11 mouse cellular contexts compared by ENCODE assay signal in genomic region chr5:75164688-75165087, GRCm38 (mm10). TPM values are rescaled to one million over a fixed set of nuclear protein-coding genes. Genes with fewer than 3 reads are reported as not detected.
A peak's percentile ranks its signal among the peaks of the same experiment; 100 is the strongest.
DNase-seq lines count a peak whose midpoint lies in the region; ATAC-seq and TF ChIP-seq lines count a peak whose summit lies in the region.
"Had no signal": no experiment of that assay in that cellular context is flagged by ENCODE, and none has a peak within 500 bp of the region (broad histone marks: within the 10 kb centered on the region; RNA-seq: fewer than 3 reads in every experiment).

No protein-coding gene starts in this region.

- H3K9me3 ChIP-seq in intestine, postnatal 0 days (ENCODE audit: control insufficient read depth), result no peaks in the 10 kb centered on the region
- H3K9me3 ChIP-seq in intestine, embryonic 16.5 days (ENCODE audit: control insufficient read depth, low read length), result no peaks in the 10 kb centered on the region
- H3K9me3 ChIP-seq: heart, embryonic 12.5 days had no signal

- no peak overlapping the region for H3K9ac ChIP-seq in intestine, postnatal 0 days (ENCODE audit: low read depth, low read length)
- no peak overlapping the region for H3K9ac ChIP-seq in intestine, embryonic 16.5 days (ENCODE audit: low read depth, low read length)
- H3K9ac ChIP-seq: heart, embryonic 12.5 days had no signal

- 81% methylated on average over 4 of the region's 4 CpGs for WGBS in intestine, postnatal 0 days
- 75% methylated on average over 4 of the region's 4 CpGs for WGBS in intestine, embryonic 16.5 days

- TF ChIP-seq POLR2A in cortical plate, adult 2 months (IDR thresholded peaks at IDR 0.05; ENCODE audit: extremely low read depth, insufficient read depth, low read length), result no peak

- ATAC-seq in intestine, postnatal 0 days, result no peak
- no peak for ATAC-seq in intestine, embryonic 16.5 days

- no peak overlapping the region for H3K4me2 ChIP-seq in intestine, postnatal 0 days (replicated peaks; ENCODE audit: low read depth)
- no peak overlapping the region for H3K4me2 ChIP-seq in intestine, embryonic 16.5 days (ENCODE audit: low read depth, low read length)
- H3K4me2 ChIP-seq: heart, embryonic 12.5 days had no signal

- H3K36me3 ChIP-seq in intestine, postnatal 0 days (ENCODE audit: control insufficient read depth, insufficient read depth), result no peaks in the 10 kb centered on the region
- no peaks in the 10 kb centered on the region for H3K36me3 ChIP-seq in intestine, embryonic 16.5 days (ENCODE audit: control insufficient read depth, insufficient read depth, low read length)

- peak; percentile 46 for DNase-seq in lung, postnatal 10 days
- no peak for DNase-seq in lung, adult 18-20 months
- peak; percentile 45 for DNase-seq in retina, postnatal 1 day
- no peak for DNase-seq in natural killer cell, adult 2 months (ENCODE audit: low spot score in 2 of 2)
- no peak for DNase-seq in ovary, postnatal 10 days (ENCODE audit: low spot score)
- DNase-seq: adrenal gland, postnatal 36 days; cerebellum, adult 9-10 months had no signal

- H3K4me3 ChIP-seq in intestine, postnatal 0 days (ENCODE audit: low read depth, low read length), result no peak overlapping the region
- no peak overlapping the region for H3K4me3 ChIP-seq in intestine, embryonic 16.5 days (ENCODE audit: low read length)
- no peak overlapping the region for H3K4me3 ChIP-seq in cortical plate, adult 2 months (ENCODE audit: insufficient read depth, low read length)
- H3K4me3 ChIP-seq: heart, embryonic 12.5 days had no signal

- no peak overlapping the region for H3K27ac ChIP-seq in intestine, postnatal 0 days (ENCODE audit: low read depth, low read length)
- H3K27ac ChIP-seq in intestine, embryonic 16.5 days (ENCODE audit: low read length), result no peak overlapping the region
- H3K27ac ChIP-seq in cortical plate, adult 2 months (ENCODE audit: insufficient read depth, low read length), result no peak overlapping the region

- TF ChIP-seq CTCF in intestine, postnatal 0 days (IDR thresholded peaks at IDR 0.05; ENCODE audit: low read depth), result peak; percentile 52
- TF ChIP-seq CTCF in cortical plate, adult 2 months (IDR thresholded peaks at IDR 0.05; ENCODE audit: extremely low read depth, insufficient read depth, low read length), result 0 out of 2 replicates have a peak, but pooled peaks have one; percentile 5

- H3K4me1 ChIP-seq in intestine, postnatal 0 days (replicated peaks; ENCODE audit: control insufficient read depth, insufficient read depth, low read length), result no peaks in the 10 kb centered on the region
- H3K4me1 ChIP-seq in intestine, embryonic 16.5 days (ENCODE audit: control insufficient read depth, insufficient read depth, low read length), result no peaks in the 10 kb centered on the region
- H3K4me1 ChIP-seq in cortical plate, adult 2 months (ENCODE audit: control insufficient read depth, insufficient read depth, low read length), result no peaks in the 10 kb centered on the region

- no peaks in the 10 kb centered on the region for H3K27me3 ChIP-seq in intestine, postnatal 0 days (replicated peaks; ENCODE audit: control insufficient read depth, insufficient read depth, low read length)
- no peaks in the 10 kb centered on the region for H3K27me3 ChIP-seq in intestine, embryonic 16.5 days (replicated peaks; ENCODE audit: control insufficient read depth, insufficient read depth, low read length)
- H3K27me3 ChIP-seq: heart, embryonic 12.5 days had no signal

RNA-seq across cellular contexts. Expression of gene Pdgfra, which starts 12.6 kb away (rescaled TPM):
- 12.0 and 13.8 TPM in 2 replicates for polyA plus RNA-seq in intestine, postnatal 0 days (2015; fragmentation: Nextera tagmentation; extraction: Ambion mirVana)
- polyA plus RNA-seq in intestine, embryonic 16.5 days (2015; fragmentation: Nextera tagmentation; extraction: Ambion mirVana), result 27.7 and 29.4 TPM in 2 replicates
- 21.7 and 24.4 TPM in 2 replicates for polyA plus RNA-seq in cortical plate, adult 2 months (2012; rRNA removed)

Comparison
In these comparisons a context has a peak if more than half of its experiments do, and no peak if none do; other contexts are left out.
1. DNase-seq: peak in lung, postnatal 10 days (single experiment) and retina, postnatal 1 day (single experiment); none in lung, adult 18-20 months (0 of 2), natural killer cell, adult 2 months (0 of 2) and ovary, postnatal 10 days (single experiment).